ENCODE assay signal across 28 mouse cellular contexts in genomic region chr17:25510074-25510830, GRCm38 (mm10). TPM values are rescaled to one million over a fixed set of nuclear protein-coding genes. Genes with fewer than 3 reads are reported as not detected.
DNase-seq lines count a peak whose midpoint lies in the region; ATAC-seq and TF ChIP-seq lines count a peak whose summit lies in the region.
"Had no signal": no experiment of that assay in that cellular context is flagged by ENCODE, and none has a peak within 500 bp of the region (broad histone marks: within the 10 kb centered on the region; RNA-seq: fewer than 3 reads in every experiment).

No protein-coding gene starts in this region.

- peak; percentile 48 for DNase-seq in gastrocnemius, postnatal 14 days
- DNase-seq in gastrocnemius, postnatal 36 days = no peak
- DNase-seq in hindbrain, embryonic 10.5 days (ENCODE audit: low spot score) = no peak
- DNase-seq in hindbrain, postnatal 0 days (ENCODE audit: low spot score) = no peak
- no peak for DNase-seq in midbrain, embryonic 14.5 days
- DNase-seq in thymus, postnatal 25 days = no peak
- DNase-seq: adrenal gland, postnatal 14 days; cerebellum, adult 9-10 months; kidney, adult 9 months; kidney, postnatal 14 days; lung, postnatal 4 days; retina, postnatal 1 day; right cerebral cortex, postnatal 25 days; thymus, adult 18-20 months; thymus, postnatal 4 days had no signal

- no peak overlapping the region for H3K4me3 ChIP-seq in hindbrain, embryonic 10.5 days
- H3K4me3 ChIP-seq in hindbrain, postnatal 0 days (ENCODE audit: low read length) = no peak overlapping the region
- no peak overlapping the region for H3K4me3 ChIP-seq in midbrain, embryonic 12.5 days
- no peak overlapping the region for H3K4me3 ChIP-seq in midbrain, embryonic 14.5 days (replicated peaks; ENCODE audit: low read depth, low read length)
- H3K4me3 ChIP-seq in myocyte = no peak overlapping the region
- H3K4me3 ChIP-seq: forebrain, embryonic 12.5 days; hindbrain, embryonic 15.5 days; neural tube, embryonic 13.5 days had no signal

- peak overlapping the region; percentile 16; the same call in 1 of the 2 replicates for H3K27ac ChIP-seq in hindbrain, embryonic 10.5 days
- no peak overlapping the region for H3K27ac ChIP-seq in hindbrain, postnatal 0 days
- no peak overlapping the region for H3K27ac ChIP-seq in midbrain, embryonic 12.5 days (replicated peaks)
- no peak overlapping the region for H3K27ac ChIP-seq in midbrain, embryonic 14.5 days (replicated peaks; ENCODE audit: low read depth, low read length)
- H3K27ac ChIP-seq: forebrain, embryonic 12.5 days; hindbrain, embryonic 15.5 days; liver, embryonic 14.5 days; neural tube, embryonic 13.5 days had no signal

- no peak for TF ChIP-seq POLR2A in myocyte (IDR thresholded peaks at IDR 0.05; ENCODE audit: insufficient read length, low read depth)

- intact Hi-C loops in gastrocnemius, postnatal 14 days (cut with DNase I; ENCODE audit: low total_unique reads) = no loop called here
- intact Hi-C loops in gastrocnemius, postnatal 36 days (cut with DNase I) = no loop called here

- no peaks in the 10 kb centered on the region for H3K36me3 ChIP-seq in hindbrain, embryonic 10.5 days
- H3K36me3 ChIP-seq in hindbrain, postnatal 0 days (ENCODE audit: insufficient read depth, low read length) = no peaks in the 10 kb centered on the region
- no peaks in the 10 kb centered on the region for H3K36me3 ChIP-seq in midbrain, embryonic 12.5 days
- no peaks in the 10 kb centered on the region for H3K36me3 ChIP-seq in midbrain, embryonic 14.5 days (ENCODE audit: control insufficient read depth, insufficient read depth, low read length)
- H3K36me3 ChIP-seq in myocyte (ENCODE audit: control insufficient read depth, insufficient read depth) = no peaks in the 10 kb centered on the region
- H3K36me3 ChIP-seq: forebrain, embryonic 12.5 days; hindbrain, embryonic 15.5 days; neural tube, embryonic 13.5 days had no signal

- WGBS in hindbrain, embryonic 10.5 days = 82% methylated on average over 10 of the region's 10 CpGs
- 79% methylated on average over 10 of the region's 10 CpGs for WGBS in hindbrain, postnatal 0 days
- 81% methylated on average over 8 of the region's 10 CpGs for WGBS in midbrain, embryonic 12.5 days
- 85% methylated on average over 10 of the region's 10 CpGs for WGBS in midbrain, embryonic 14.5 days

- no peak overlapping the region for H3ac ChIP-seq in myocyte (ENCODE audit: control insufficient read depth, insufficient read length)

- peaks cover 17% of the 10 kb centered on the region for H3K4me1 ChIP-seq in hindbrain, embryonic 10.5 days (replicated peaks)
- H3K4me1 ChIP-seq in hindbrain, postnatal 0 days (ENCODE audit: insufficient read depth, low read length) = no peaks in the 10 kb centered on the region
- no peaks in the 10 kb centered on the region for H3K4me1 ChIP-seq in midbrain, embryonic 12.5 days
- no peaks in the 10 kb centered on the region for H3K4me1 ChIP-seq in midbrain, embryonic 14.5 days (ENCODE audit: control insufficient read depth, insufficient read depth, low read length)
- H3K4me1 ChIP-seq: forebrain, embryonic 12.5 days had no signal

- no peak overlapping the region for H3K9ac ChIP-seq in hindbrain, postnatal 0 days (replicated peaks; ENCODE audit: low read length)
- 0 out of 2 replicates have a peak overlapping the region, but pooled peaks have one; percentile 24 for H3K9ac ChIP-seq in midbrain, embryonic 12.5 days (replicated peaks)
- H3K9ac ChIP-seq in midbrain, embryonic 14.5 days (replicated peaks; ENCODE audit: low read length) = no peak overlapping the region
- H3K9ac ChIP-seq: forebrain, embryonic 12.5 days; hindbrain, embryonic 15.5 days; liver, embryonic 14.5 days; neural tube, embryonic 13.5 days had no signal

- H3K4me2 ChIP-seq in hindbrain, postnatal 0 days (ENCODE audit: low read depth, low read length) = no peak overlapping the region
- H3K4me2 ChIP-seq in midbrain, embryonic 12.5 days (replicated peaks) = no peak overlapping the region
- H3K4me2 ChIP-seq in midbrain, embryonic 14.5 days (ENCODE audit: low read length) = no peak overlapping the region
- H3K4me2 ChIP-seq in myocyte (ENCODE audit: low read depth) = no peak overlapping the region
- H3K4me2 ChIP-seq: forebrain, embryonic 12.5 days; heart, embryonic 11.5 days; hindbrain, embryonic 15.5 days; neural tube, embryonic 13.5 days had no signal

- H3K27me3 ChIP-seq in hindbrain, embryonic 10.5 days (ENCODE audit: insufficient read depth, poor library complexity, severe bottlenecking) = peaks cover 10% of the 10 kb centered on the region; the same call in 1 of the 2 replicates
- no peaks in the 10 kb centered on the region for H3K27me3 ChIP-seq in hindbrain, postnatal 0 days (ENCODE audit: insufficient read depth, low read length)
- peaks cover 16% of the 10 kb centered on the region; the same call in 1 of the 2 replicates for H3K27me3 ChIP-seq in midbrain, embryonic 12.5 days
- H3K27me3 ChIP-seq in midbrain, embryonic 14.5 days (ENCODE audit: control insufficient read depth, insufficient read depth, low read length) = no peaks in the 10 kb centered on the region
- H3K27me3 ChIP-seq in myocyte (ENCODE audit: control insufficient read depth, insufficient read depth, insufficient read length) = peaks cover 7% of the 10 kb centered on the region
- H3K27me3 ChIP-seq: hindbrain, embryonic 15.5 days; neural tube, embryonic 13.5 days had no signal

- TF ChIP-seq CTCF in hindbrain, postnatal 0 days (IDR thresholded peaks at IDR 0.05; ENCODE audit: low read depth) = no peak

- H3K9me3 ChIP-seq in hindbrain, embryonic 10.5 days = peaks cover 4% of the 10 kb centered on the region; the same call in 1 of the 2 replicates
- no peaks in the 10 kb centered on the region for H3K9me3 ChIP-seq in hindbrain, postnatal 0 days (ENCODE audit: low read length)
- H3K9me3 ChIP-seq in midbrain, embryonic 12.5 days = no peaks in the 10 kb centered on the region
- H3K9me3 ChIP-seq in midbrain, embryonic 14.5 days (ENCODE audit: control insufficient read depth, low read length) = no peaks in the 10 kb centered on the region
- H3K9me3 ChIP-seq: hindbrain, embryonic 15.5 days; neural tube, embryonic 13.5 days had no signal

- no peaks in the 10 kb centered on the region for H3K79me2 ChIP-seq in myocyte (ENCODE audit: control insufficient read depth, insufficient read depth)

- no peak for ATAC-seq in hindbrain, postnatal 0 days
- ATAC-seq in midbrain, embryonic 12.5 days (ENCODE audit: low FRiP score, low read depth) = no peak
- ATAC-seq in midbrain, embryonic 14.5 days (ENCODE audit: low FRiP score, low TSS enrichment) = no peak
- ATAC-seq: CD4-positive, CD25-positive, alpha-beta regulatory T cell, adult 4 months; intestine, embryonic 16.5 days had no signal

TF ChIP-seq in myocyte, 11 proteins besides CTCF, POLR2A, EP300 and RAD21:
- TF ChIP-seq TCF12 (IDR thresholded peaks at IDR 0.05; ENCODE audit: insufficient read depth, poor library complexity, severe bottlenecking) = peak; percentile 75
- TF ChIP-seq TCF3 (IDR thresholded peaks at IDR 0.05; ENCODE audit: insufficient read length, low read depth) = peak; percentile 47
- TF ChIP-seq REST (IDR thresholded peaks at IDR 0.05; ENCODE audit: insufficient read depth, insufficient read length) = no peak
- TF ChIP-seq USF1 (IDR thresholded peaks at IDR 0.05; ENCODE audit: low read depth) = no peak
- TF ChIP-seq SRF (IDR thresholded peaks at IDR 0.05; ENCODE audit: control insufficient read depth, insufficient read length, low read depth) = no peak
- peak in 2 of 3 experiments; percentile 82 to 92 for TF ChIP-seq MYOD1 (IDR thresholded peaks at IDR 0.05; ENCODE audit: control insufficient read depth in 1 of 3, insufficient read length in 2 of 3, low read depth in 2 of 3)
- no peak for TF ChIP-seq CEBPB (IDR thresholded peaks at IDR 0.05; ENCODE audit: insufficient read depth, poor library complexity, severe bottlenecking)
- no peak for TF ChIP-seq MAX (IDR thresholded peaks at IDR 0.05; ENCODE audit: low read depth)
- no peak for TF ChIP-seq E2F4 (IDR thresholded peaks at IDR 0.05; ENCODE audit: insufficient read depth)
- no peak for TF ChIP-seq POLR2AphosphoS2 (IDR thresholded peaks at IDR 0.05; ENCODE audit: insufficient read length, low read depth)
- TF ChIP-seq MYOG (IDR thresholded peaks at IDR 0.05; ENCODE audit: control insufficient read depth in 1 of 3, insufficient read depth in 1 of 3, insufficient read length in 2 of 3, low read depth in 2 of 3) = peak in 2 of 3 experiments; percentile 83 to 86

RNA-seq across cellular contexts. Expression of gene Sstr5, which starts 13.2 kb away (rescaled TPM):
- not detected for total RNA-seq in gastrocnemius, postnatal 14 days (2021)
- total RNA-seq in gastrocnemius, postnatal 36 days (2021) = not detected
- 0.06 and 0.27 TPM in 2 replicates for polyA plus RNA-seq in hindbrain, embryonic 10.5 days (2016; fragmentation: Nextera tagmentation; extraction: Ambion mirVana)
- total RNA-seq in hindbrain, postnatal 0 days (2014; rRNA removed) = 2.3 and 2.5 TPM in 2 replicates
- 0.84 and 1.2 TPM in 2 replicates for polyA plus RNA-seq in hindbrain, postnatal 0 days (2015; fragmentation: Nextera tagmentation; extraction: Ambion mirVana)
- 0.11 TPM in 1 of 2 replicates, not detected in the other for polyA plus RNA-seq in midbrain, embryonic 12.5 days (2016; fragmentation: Nextera tagmentation; extraction: Ambion mirVana)
- polyA plus RNA-seq in midbrain, embryonic 14.5 days (2014; fragmentation: Nextera tagmentation; extraction: Ambion mirVana) = 0.36 and 0.61 TPM in 2 replicates
- not detected for polyA plus RNA-seq in myocyte (2012; fragmentation: generic; extraction: Trizol)
- total RNA-seq: adrenal gland, postnatal 14 days; heart, postnatal 25 days had no signal
- polyA plus RNA-seq: CD4-positive, CD25-positive, alpha-beta regulatory T cell, adult 4 months; gonadal fat pad, adult 2 months; spleen, adult 2 months had no signal

RNA-seq across cellular contexts. Expression of gene Tekt4, which starts 55.8 kb away (rescaled TPM):
- not detected for total RNA-seq in gastrocnemius, postnatal 14 days (2021)
- not detected for total RNA-seq in gastrocnemius, postnatal 36 days (2021)
- polyA plus RNA-seq in hindbrain, embryonic 10.5 days (2016; fragmentation: Nextera tagmentation; extraction: Ambion mirVana) = 1.2 and 2.8 TPM in 2 replicates
- 5.7 and 7.4 TPM in 2 replicates for total RNA-seq in hindbrain, postnatal 0 days (2014; rRNA removed)
- polyA plus RNA-seq in hindbrain, postnatal 0 days (2015; fragmentation: Nextera tagmentation; extraction: Ambion mirVana) = 2.3 and 3.2 TPM in 2 replicates
- 0.14 and 0.22 TPM in 2 replicates for polyA plus RNA-seq in midbrain, embryonic 12.5 days (2016; fragmentation: Nextera tagmentation; extraction: Ambion mirVana)
- polyA plus RNA-seq in midbrain, embryonic 14.5 days (2014; fragmentation: Nextera tagmentation; extraction: Ambion mirVana) = 0.46 and 0.50 TPM in 2 replicates
- not detected for polyA plus RNA-seq in myocyte (2012; fragmentation: generic; extraction: Trizol)
- total RNA-seq: adrenal gland, postnatal 14 days; heart, postnatal 25 days had no signal
- polyA plus RNA-seq: CD4-positive, CD25-positive, alpha-beta regulatory T cell, adult 4 months; intestine, embryonic 16.5 days; limb, embryonic 11.5 days had no signal
